Mouse (Mus musculus) small intestine, adult 2 months (tissue): Measurements from ENCODE around the gene Asxl2.

ENCODE experiments used
- CTCF ChIP-seq: fragments of 200-500 bp; IDR thresholded peaks from 2 replicates; pipeline ENCODE4 v1.5.1; 2012; ENCODE audit warnings: low read depth, mild to moderate bottlenecking, control low read depth, inconsistent platforms, low read length, moderate library complexity, mixed read lengths; ENCODE audit not compliant: insufficient replicate concordance, insufficient read length; ENCODE audit errors: extremely low read depth
- POLR2A ChIP-seq: fragments of 200-500 bp; IDR thresholded peaks from 2 replicates; pipeline ENCODE4 v1.6.1; 2012; ENCODE audit warnings: low read depth, mild to moderate bottlenecking, control low read depth, inconsistent platforms, low read length, moderate library complexity

GRCm38 (mm10) chr12:3422786-3423185 is 3.9 kb upstream of the Asxl2 start:
- TF ChIP-seq CTCF (no peak), POLR2A (no peak)
